Mouse (Mus musculus) bone marrow, adult 2 months (tissue): ENCODE results near the gene Apobec2.

Source experiments
- CTCF ChIP-seq: fragments of 200-500 bp; IDR thresholded peaks from 2 replicates; pipeline ENCODE4 v1.5.1; 2011; ENCODE audit warnings: low read length, control low read depth; ENCODE audit not compliant: control insufficient read depth, insufficient read depth
- POLR2A ChIP-seq: fragments of 200-500 bp; IDR thresholded peaks from 2 replicates; pipeline ENCODE4 v1.6.1; 2011; ENCODE audit warnings: low read depth, mild to moderate bottlenecking, control low read depth, low read length, borderline replicate concordance; ENCODE audit not compliant: control insufficient read depth

GRCm38 (mm10) chr17:48407154-48407553, 25.6 kb downstream of the Apobec2 start:
- TF ChIP-seq CTCF (no peak), POLR2A (no peak)
